Mouse (Mus musculus) bone marrow, adult 2 months (tissue): ENCODE results near the gene Rps21. TPM values are rescaled to one million over a fixed set of nuclear protein-coding genes. Genes with fewer than 3 reads are reported as not detected.

Experiments
- H3K27ac ChIP-seq: fragments of 200-500 bp; 2 replicates; pipeline ENCODE4 v1.5.1; 2012; ENCODE audit warnings: low read depth, mild to moderate bottlenecking, control low read depth, inconsistent platforms, low read length; ENCODE audit not compliant: control insufficient read depth, poor library complexity, insufficient read depth
- H3K4me1 ChIP-seq: fragments of 200-500 bp; 2 replicates; pipeline ENCODE4 v1.6.1; 2011; ENCODE audit warnings: low read length; ENCODE audit not compliant: control insufficient read depth, insufficient read depth
- H3K4me3 ChIP-seq: fragments of 200-500 bp; replicated peaks from 2 replicates; pipeline ENCODE3; 2011; ENCODE audit warnings: mild to moderate bottlenecking, low read depth, low read length, control low read depth; ENCODE audit not compliant: control insufficient read depth
- CTCF ChIP-seq: fragments of 200-500 bp; IDR thresholded peaks from 2 replicates; pipeline ENCODE4 v1.5.1; 2011; ENCODE audit warnings: low read length, control low read depth; ENCODE audit not compliant: control insufficient read depth, insufficient read depth
- POLR2A ChIP-seq: fragments of 200-500 bp; IDR thresholded peaks from 2 replicates; pipeline ENCODE4 v1.6.1; 2011; ENCODE audit warnings: low read depth, mild to moderate bottlenecking, control low read depth, low read length, borderline replicate concordance; ENCODE audit not compliant: control insufficient read depth
- WGBS: fragments of 180-500 bp; shearing (Covaris S2); methylation state at CpG from one replicate; pipeline ENCODE4 v1.1.7; 2018; 5-methylcytosine and 5-hydroxymethylcytosine counted together
- polyA plus RNA-seq: library from polyadenylated mRNA; stranded (reverse); fragments of >200 nt; gene quantifications from 2 replicates; pipeline ENCODE4 v1.2.4, GENCODE M21; 2011; ENCODE audit warnings: low replicate concordance; ENCODE audit not compliant: missing spikeins, insufficient read depth, insufficient read length

The Rps21 gene
- polyA plus RNA-seq, 1 experiment, result 1,728 TPM

GRCm38 (mm10) chr2:180272884-180273321 lies 15.7 kb downstream of the Rps21 start:
- Histone ChIP-seq H3K4me1 (peaks cover 22% of the 10 kb centered on the region), H3K4me3 (peak overlapping the region; percentile 80), H3K27ac (peak overlapping the region; percentile 68; the same call in 1 of the 2 replicates)
- WGBS, result 1% methylated on average over 30 of the region's 37 CpGs
- TF ChIP-seq POLR2A (no peak), CTCF (no peak)

DNA sequence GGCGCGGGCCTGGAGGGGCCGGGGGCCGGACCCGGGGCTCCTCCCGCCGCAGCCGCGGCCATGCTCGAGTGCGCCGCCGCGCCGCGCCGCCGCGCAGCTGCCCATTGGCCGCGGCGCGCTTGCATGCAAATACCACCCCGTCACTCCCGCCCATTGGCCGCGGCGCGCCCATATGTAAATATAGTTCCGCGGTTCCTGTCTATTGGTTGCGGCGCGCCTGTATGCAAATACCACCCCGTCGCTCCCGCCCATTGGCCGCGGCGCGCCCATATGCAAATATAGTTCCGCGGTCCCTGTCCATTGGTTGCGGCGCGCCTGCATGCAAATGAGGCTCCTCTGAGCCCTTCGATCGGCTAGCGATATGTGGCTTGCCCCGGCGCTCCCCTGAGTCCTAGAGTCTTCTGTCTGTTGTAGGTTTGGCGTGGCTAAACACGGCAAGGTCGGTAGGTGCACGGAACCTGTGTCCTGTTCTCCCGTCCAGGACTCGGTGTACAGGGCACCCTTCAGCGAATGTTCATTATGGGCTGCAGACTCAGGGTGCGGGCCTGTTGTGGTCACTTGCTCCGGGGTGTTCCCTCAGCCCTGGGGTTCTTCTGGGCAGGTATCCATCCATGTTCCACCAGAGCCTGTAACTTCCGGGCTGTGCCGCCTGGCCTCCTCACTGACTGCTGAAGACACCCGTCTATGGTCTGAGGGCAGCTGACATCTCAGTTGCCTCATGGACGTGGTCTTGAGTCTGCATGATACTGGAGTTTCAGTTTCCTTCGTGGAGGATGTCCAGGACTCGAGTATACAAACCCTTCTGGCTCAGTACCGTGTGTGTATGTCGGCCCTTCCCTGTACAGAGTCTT lies 16.4 kb downstream of the Rps21 start, which contains the start of gene Cables2:
TSS of gene Cables2 (minus strand) at position 103 of the 851 bp plus-strand sequence.
- H3K4me1 ChIP-seq, result peaks cover 22% of the 10 kb centered on the region
- peak within 1 kb of the TSS; percentile 84 for H3K27ac ChIP-seq
- TF ChIP-seq CTCF (no peak), POLR2A (peak; percentile 15; the same call in 1 of the 2 replicates)
- WGBS, result 2% methylated on average over 67 of the region's 68 CpGs
- H3K4me3 ChIP-seq, result peak within 1 kb of the TSS; percentile 80

DNA sequence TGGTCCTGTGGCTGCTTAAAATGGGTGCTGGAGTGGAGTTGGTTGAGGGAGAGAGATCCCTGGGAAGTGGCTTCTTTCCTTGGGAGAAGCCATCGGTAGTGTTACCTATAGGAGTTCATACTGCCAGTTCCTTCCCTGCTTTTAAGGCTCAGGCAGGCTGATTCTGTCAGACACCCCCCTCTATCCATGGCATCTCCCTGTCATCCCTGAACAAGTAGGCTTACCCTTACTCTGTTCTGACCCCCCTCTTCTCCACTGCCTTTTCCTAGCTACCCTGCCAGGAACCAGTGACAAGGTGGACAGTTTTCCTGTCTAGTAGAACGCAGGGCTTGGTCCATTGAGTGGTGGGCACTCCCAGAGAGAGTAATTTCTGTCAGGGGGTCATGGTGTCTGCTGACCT lies 17.3 kb downstream of the Rps21 start:
- Histone ChIP-seq H3K4me3 (no peak overlapping the region), H3K4me1 (peaks cover 22% of the 10 kb centered on the region), H3K27ac (no peak overlapping the region)
- WGBS, result 90% methylated on average over 2 of the region's 2 CpGs
- TF ChIP-seq POLR2A, result no peak

DNA sequence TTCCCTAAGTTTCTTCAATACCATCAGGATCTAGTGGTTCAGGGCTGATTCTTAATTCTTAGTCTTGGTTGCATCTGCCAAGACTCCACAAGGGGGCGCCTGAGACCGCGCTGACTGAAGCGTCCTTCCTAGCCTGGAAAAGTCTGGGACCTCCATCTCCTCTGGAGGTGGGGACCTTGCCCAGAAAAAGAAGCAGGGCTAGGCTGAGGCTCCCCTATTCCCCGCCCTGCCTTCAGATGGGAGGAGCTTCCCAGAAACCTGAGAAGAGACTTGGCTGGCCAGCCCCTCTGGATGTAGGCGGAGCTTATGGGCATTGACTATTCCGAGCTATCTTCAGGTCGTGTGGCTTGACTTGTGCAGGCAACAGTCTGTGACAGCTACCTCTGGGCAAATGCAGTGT lies 18.7 kb downstream of the Rps21 start:
- under 1% methylated on average over 8 of the region's 8 CpGs for WGBS
- H3K27ac ChIP-seq, result peak overlapping the region; percentile 57
- TF ChIP-seq CTCF (peak; percentile 77), POLR2A (no peak)
- peaks cover 15% of the 10 kb centered on the region; the same call in 1 of the 2 replicates for H3K4me1 ChIP-seq
- no peak overlapping the region for H3K4me3 ChIP-seq

DNA sequence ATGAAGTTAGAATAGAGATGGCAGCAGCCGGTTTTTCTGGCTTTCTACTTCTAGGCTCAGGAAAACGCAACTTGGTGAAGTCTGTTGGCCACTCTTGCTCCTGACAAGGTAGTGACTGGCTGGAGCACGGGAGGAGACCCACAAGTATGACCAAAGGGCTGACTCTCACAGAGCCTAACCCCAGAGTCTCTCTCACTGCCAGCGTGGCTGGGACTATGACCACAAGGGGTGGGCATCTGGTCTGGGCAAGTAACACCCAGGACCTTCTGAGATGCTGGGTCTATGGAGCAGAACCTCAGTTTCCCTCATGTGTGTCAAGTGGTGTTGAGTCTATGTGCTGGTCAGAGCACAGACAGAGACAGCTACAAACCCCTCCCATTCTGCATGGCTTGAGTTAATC lies 19.2 kb downstream of the Rps21 start:
- 12% methylated on average over 4 of the region's 4 CpGs for WGBS
- H3K4me3 ChIP-seq, result no peak overlapping the region
- peaks cover 13% of the 10 kb centered on the region; the same call in 1 of the 2 replicates for H3K4me1 ChIP-seq
- peak overlapping the region; percentile 57 for H3K27ac ChIP-seq
- TF ChIP-seq POLR2A, result no peak
- no peak for TF ChIP-seq CTCF

- Histone ChIP-seq H3K4me3 (no peak overlapping the region), H3K4me1 (peaks cover 8% of the 10 kb centered on the region; the same call in 1 of the 2 replicates), H3K27ac (peak overlapping the region; percentile 57)
- 2% methylated on average over 8 of the region's 8 CpGs for WGBS
- TF ChIP-seq POLR2A, result no peak
- TF ChIP-seq CTCF, result no peak
Measured at GRCm38 (mm10) chr2:180276851-180277259, 19.7 kb downstream of the Rps21 start.

GRCm38 (mm10) chr2:180277773-180278320 lies 20.7 kb downstream of the Rps21 start:
- 74% methylated on average over 8 of the region's 8 CpGs for WGBS
- H3K27ac ChIP-seq, result no peak overlapping the region
- H3K4me3 ChIP-seq, result no peak overlapping the region
- H3K4me1 ChIP-seq, result peaks cover 6% of the 10 kb centered on the region; the same call in 1 of the 2 replicates
- TF ChIP-seq CTCF (no peak), POLR2A (no peak)

GRCm38 (mm10) chr2:180279321-180279720 lies 22.1 kb downstream of the Rps21 start:
- Histone ChIP-seq H3K4me1 (peaks cover 6% of the 10 kb centered on the region; the same call in 1 of the 2 replicates), H3K27ac (no peak overlapping the region), H3K4me3 (no peak overlapping the region)
- TF ChIP-seq POLR2A (no peak), CTCF (no peak)
- 76% methylated on average over 8 of the region's 8 CpGs for WGBS
